Mouse (Mus musculus): Measurements from ENCODE around the gene Wdr89. TPM values are rescaled to one million over a fixed set of nuclear protein-coding genes. Genes with fewer than 3 reads are reported as not detected.

Gene Wdr89
- total RNA-seq, 1 experiment: 29.8 TPM

DNA sequence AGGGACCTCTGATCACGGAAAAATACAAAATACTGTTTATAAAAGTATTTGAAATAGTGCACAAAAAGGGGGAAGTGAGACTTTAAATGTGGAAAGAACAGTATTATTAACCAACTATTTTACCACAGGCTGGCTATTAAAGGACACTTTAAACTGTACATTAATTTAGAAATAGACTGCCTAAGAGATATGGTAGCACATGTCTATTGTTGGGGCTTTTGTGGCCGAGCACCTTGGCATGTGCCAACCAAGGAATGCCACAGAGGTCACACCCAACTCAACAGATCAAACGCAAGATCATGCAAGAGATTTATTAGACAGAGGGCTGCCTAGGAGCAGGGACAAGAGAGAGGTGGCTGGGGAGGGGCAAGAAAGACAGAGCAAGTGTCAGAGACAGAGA is 32.2 kb downstream of the Wdr89 start:
- Histone ChIP-seq H3K27ac (ENCODE audit: insufficient read depth, low read depth, low read length, poor library complexity, severe bottlenecking) (no peak overlapping the region), H3K4me1 (ENCODE audit: control insufficient read depth in 2 of 2, insufficient read depth in 2 of 2, low read length in 2 of 2, poor library complexity in 1 of 2) (no peaks in the 10 kb centered on the region), H3K9ac (ENCODE audit: insufficient read depth, low read depth, low read length, poor library complexity, severe bottlenecking) (no peak overlapping the region), H3K4me3 (ENCODE audit: insufficient read depth in 1 of 2, low read depth in 1 of 2, low read length in 2 of 2, poor library complexity in 1 of 2, severe bottlenecking in 1 of 2) (no peak overlapping the region), H3K9me3 (ENCODE audit: control insufficient read depth, insufficient read depth, low read depth, low read length) (no peaks in the 10 kb centered on the region), H3K36me3 (ENCODE audit: control insufficient read depth, insufficient read depth, low read length, poor library complexity, severe bottlenecking) (peaks cover 8% of the 10 kb centered on the region; the same call in 1 of the 2 replicates)
- in situ Hi-C loops (cut with MboI; ENCODE audit: low sequenced_read_pairs in 2 of 2, unreplicated experiment in 2 of 2): loop anchor here in 1 of 2 experiments (10.0 kb wide), 1 partner anchor 172 kb away; no protein-coding TSS in a partner anchor
- TF ChIP-seq ZC3H11A (IDR thresholded peaks at IDR 0.05; ENCODE audit: borderline replicate concordance, low read depth, low read length) (no peak), MAFK (IDR thresholded peaks at IDR 0.05; ENCODE audit: insufficient read depth, low read depth, low read length) (no peak), HCFC1 (IDR thresholded peaks at IDR 0.05; ENCODE audit: borderline replicate concordance, insufficient read depth, low read length) (no peak), CHD2 (IDR thresholded peaks at IDR 0.05; ENCODE audit: low read depth, low read length) (no peak), ZNF384 (IDR thresholded peaks at IDR 0.05; ENCODE audit: low read depth, low read length) (no peak)
- DNase-seq (ENCODE audit: low read depth, low spot score): no peak

DNA sequence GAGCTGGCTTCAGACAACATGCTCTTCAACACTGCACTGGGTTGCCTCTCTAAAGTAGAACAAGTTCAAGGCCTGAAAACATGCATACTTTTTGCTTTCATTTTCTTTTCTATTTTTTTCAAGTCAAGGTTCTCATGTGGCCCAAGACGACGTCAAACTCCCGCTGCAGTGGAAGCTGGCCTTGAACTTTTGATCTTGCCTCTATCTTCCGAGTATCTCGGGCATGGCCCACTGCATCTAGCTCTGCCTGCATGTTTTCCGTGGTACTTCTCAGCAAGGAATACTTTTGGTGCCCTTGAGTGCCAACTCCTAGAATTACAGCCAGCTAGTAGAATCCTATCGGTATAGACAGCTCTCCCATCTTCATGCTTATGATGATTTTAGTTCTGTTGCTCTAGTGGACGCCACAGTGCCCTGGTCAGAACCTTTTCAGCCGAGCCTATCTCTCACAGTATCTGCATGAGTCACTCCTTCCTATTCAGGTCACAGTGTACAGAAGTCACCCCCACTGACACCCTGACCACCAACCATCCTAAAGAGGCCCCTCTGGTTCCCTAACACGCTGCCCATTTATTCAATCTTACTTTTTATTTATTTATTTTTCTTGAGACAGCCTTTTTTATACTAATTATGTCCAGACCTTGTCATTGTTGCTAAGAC is 33.4 kb downstream of the Wdr89 start:
- H3K4me1 ChIP-seq (ENCODE audit: control insufficient read depth in 2 of 2, insufficient read depth in 2 of 2, low read length in 2 of 2, poor library complexity in 1 of 2): no peaks in the 10 kb centered on the region
- in situ Hi-C loops (cut with MboI; ENCODE audit: low sequenced_read_pairs in 2 of 2, unreplicated experiment in 2 of 2): loop anchor here in 1 of 2 experiments (10.0 kb wide), 1 partner anchor 171 kb away; no protein-coding TSS in a partner anchor
- H3K9ac ChIP-seq (ENCODE audit: insufficient read depth, low read depth, low read length, poor library complexity, severe bottlenecking): no peak overlapping the region
- DNase-seq (ENCODE audit: low read depth, low spot score): no peak
- TF ChIP-seq ZC3H11A (IDR thresholded peaks at IDR 0.05; ENCODE audit: borderline replicate concordance, low read depth, low read length): no peak
- TF ChIP-seq ZNF384 (IDR thresholded peaks at IDR 0.05; ENCODE audit: low read depth, low read length): no peak
- no peak for TF ChIP-seq CHD2 (IDR thresholded peaks at IDR 0.05; ENCODE audit: low read depth, low read length)
- TF ChIP-seq HCFC1 (IDR thresholded peaks at IDR 0.05; ENCODE audit: borderline replicate concordance, insufficient read depth, low read length): no peak
- no peak for TF ChIP-seq MAFK (IDR thresholded peaks at IDR 0.05; ENCODE audit: insufficient read depth, low read depth, low read length)
- peaks cover 9% of the 10 kb centered on the region; the same call in 1 of the 2 replicates for H3K36me3 ChIP-seq (ENCODE audit: control insufficient read depth, insufficient read depth, low read length, poor library complexity, severe bottlenecking)
- no peaks in the 10 kb centered on the region for H3K9me3 ChIP-seq (ENCODE audit: control insufficient read depth, insufficient read depth, low read depth, low read length)
- no peak overlapping the region for H3K4me3 ChIP-seq (ENCODE audit: insufficient read depth in 1 of 2, low read depth in 1 of 2, low read length in 2 of 2, poor library complexity in 1 of 2, severe bottlenecking in 1 of 2)
- H3K27ac ChIP-seq (ENCODE audit: insufficient read depth, low read depth, low read length, poor library complexity, severe bottlenecking): no peak overlapping the region

DNA sequence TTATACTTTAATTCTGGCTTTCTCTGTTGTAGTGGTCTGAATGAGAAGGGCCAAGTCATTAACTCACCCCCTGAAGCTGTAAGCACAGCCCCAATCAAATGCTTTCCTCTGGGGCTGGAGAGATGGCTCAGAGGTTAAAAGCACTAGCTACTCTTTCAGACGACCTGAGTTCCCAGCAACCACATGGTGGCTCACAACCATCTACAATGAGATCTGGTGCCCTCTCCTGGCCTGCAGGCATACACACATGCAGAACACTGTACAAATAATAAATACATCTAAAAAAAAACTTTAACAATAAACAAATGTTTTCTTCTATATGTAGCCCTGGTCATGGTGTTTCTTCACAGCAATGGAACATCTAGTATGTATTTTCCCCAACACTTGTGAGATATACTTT is 39.7 kb downstream of the Wdr89 start:
- Histone ChIP-seq H3K9me3 (ENCODE audit: control insufficient read depth, insufficient read depth, low read depth, low read length) (no peaks in the 10 kb centered on the region), H3K4me3 (ENCODE audit: insufficient read depth in 1 of 2, low read depth in 1 of 2, low read length in 2 of 2, poor library complexity in 1 of 2, severe bottlenecking in 1 of 2) (no peak overlapping the region), H3K27ac (ENCODE audit: insufficient read depth, low read depth, low read length, poor library complexity, severe bottlenecking) (no peak overlapping the region), H3K4me1 (ENCODE audit: control insufficient read depth in 2 of 2, insufficient read depth in 2 of 2, low read length in 2 of 2, poor library complexity in 1 of 2) (no peaks in the 10 kb centered on the region), H3K9ac (ENCODE audit: insufficient read depth, low read depth, low read length, poor library complexity, severe bottlenecking) (no peak overlapping the region), H3K36me3 (ENCODE audit: control insufficient read depth, insufficient read depth, low read length, poor library complexity, severe bottlenecking) (peaks cover 7% of the 10 kb centered on the region; the same call in 1 of the 2 replicates)
- in situ Hi-C loops (cut with MboI; ENCODE audit: low sequenced_read_pairs in 2 of 2, unreplicated experiment in 2 of 2): loop anchor here in 1 of 2 experiments (10.0 kb wide), 1 partner anchor 165 kb away; no protein-coding TSS in a partner anchor
- no peak for TF ChIP-seq CHD2 (IDR thresholded peaks at IDR 0.05; ENCODE audit: low read depth, low read length)
- no peak; the same call in 1 of the 2 replicates for TF ChIP-seq ZC3H11A (IDR thresholded peaks at IDR 0.05; ENCODE audit: borderline replicate concordance, low read depth, low read length)
- no peak for TF ChIP-seq MAFK (IDR thresholded peaks at IDR 0.05; ENCODE audit: insufficient read depth, low read depth, low read length)
- TF ChIP-seq HCFC1 (IDR thresholded peaks at IDR 0.05; ENCODE audit: borderline replicate concordance, insufficient read depth, low read length): no peak
- TF ChIP-seq ZNF384 (IDR thresholded peaks at IDR 0.05; ENCODE audit: low read depth, low read length): no peak
- DNase-seq (ENCODE audit: low read depth, low spot score): no peak

DNA sequence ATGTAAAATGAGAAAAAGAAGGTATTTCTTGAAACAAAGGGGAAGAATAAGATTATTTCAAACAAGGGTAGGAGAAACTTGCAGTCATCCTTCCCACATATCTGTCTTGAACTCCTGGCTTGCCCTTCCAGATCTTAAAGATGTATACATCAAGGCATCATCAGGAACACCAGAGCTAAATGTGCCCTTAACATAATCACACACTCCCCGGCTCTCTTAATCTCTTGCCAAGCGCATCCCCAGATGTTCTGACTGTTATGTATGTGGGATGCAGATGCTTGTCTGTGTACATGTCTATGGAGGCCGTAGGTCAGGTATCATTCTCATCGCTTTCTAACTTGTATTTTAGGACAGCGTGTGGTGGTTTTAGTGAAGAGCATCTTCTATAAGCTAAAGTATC is 46.0 kb downstream of the Wdr89 start:
- in situ Hi-C loops (cut with MboI; ENCODE audit: low sequenced_read_pairs in 2 of 2, unreplicated experiment in 2 of 2): no loop called here

More for the DNA sequence above, 46.0 kb downstream of the Wdr89 start:
- H3K4me1 ChIP-seq (ENCODE audit: control insufficient read depth in 2 of 2, insufficient read depth in 2 of 2, low read length in 2 of 2, poor library complexity in 1 of 2): no peaks in the 10 kb centered on the region
- H3K9ac ChIP-seq (ENCODE audit: insufficient read depth, low read depth, low read length, poor library complexity, severe bottlenecking): no peak overlapping the region
- TF ChIP-seq CHD2 (IDR thresholded peaks at IDR 0.05; ENCODE audit: low read depth, low read length) (no peak), HCFC1 (IDR thresholded peaks at IDR 0.05; ENCODE audit: borderline replicate concordance, insufficient read depth, low read length) (no peak), ZNF384 (IDR thresholded peaks at IDR 0.05; ENCODE audit: low read depth, low read length) (no peak), ZC3H11A (IDR thresholded peaks at IDR 0.05; ENCODE audit: borderline replicate concordance, low read depth, low read length) (no peak), MAFK (IDR thresholded peaks at IDR 0.05; ENCODE audit: insufficient read depth, low read depth, low read length) (no peak)
- H3K4me3 ChIP-seq (ENCODE audit: insufficient read depth in 1 of 2, low read depth in 1 of 2, low read length in 2 of 2, poor library complexity in 1 of 2, severe bottlenecking in 1 of 2): no peak overlapping the region
- H3K27ac ChIP-seq (ENCODE audit: insufficient read depth, low read depth, low read length, poor library complexity, severe bottlenecking): no peak overlapping the region
- no peaks in the 10 kb centered on the region for H3K9me3 ChIP-seq (ENCODE audit: control insufficient read depth, insufficient read depth, low read depth, low read length)
- no peak for DNase-seq (ENCODE audit: low read depth, low spot score)
- H3K36me3 ChIP-seq (ENCODE audit: control insufficient read depth, insufficient read depth, low read length, poor library complexity, severe bottlenecking): no peaks in the 10 kb centered on the region

All from ES-E14 (cell line).